Mouse (Mus musculus): ENCODE measurements around the gene Plppr2.

GRCm38 (mm10) chr9:21947540-21948130 is 10.8 kb downstream of the Plppr2 start:
- TF ChIP-seq CTCF (IDR thresholded peaks at IDR 0.05; ENCODE audit: low read depth): no peak
- no peak for TF ChIP-seq EP300 (IDR thresholded peaks at IDR 0.05; ENCODE audit: low read depth)

Measured in heart, postnatal 0 days (tissue).